Mouse (Mus musculus) induced T-regulatory cell, adult 2 months (primary cell): ENCODE results near the gene Pi4ka.
A peak's percentile ranks its signal among the peaks of the same experiment; 100 is the strongest.

Experiments used
- DNase-seq: peaks from one replicate; pipeline ENCODE4 v3.0.0-alpha.2; 2012; ENCODE audit warnings: low read depth

Pi4ka gene

GRCm38 (mm10) chr16:17336089-17336488 lies 70.0 kb downstream of the Pi4ka start:
- DNase-seq = no peak

GRCm38 (mm10) chr16:17334574-17334973 lies 71.5 kb downstream of the Pi4ka start:
- no peak for DNase-seq

DNA sequence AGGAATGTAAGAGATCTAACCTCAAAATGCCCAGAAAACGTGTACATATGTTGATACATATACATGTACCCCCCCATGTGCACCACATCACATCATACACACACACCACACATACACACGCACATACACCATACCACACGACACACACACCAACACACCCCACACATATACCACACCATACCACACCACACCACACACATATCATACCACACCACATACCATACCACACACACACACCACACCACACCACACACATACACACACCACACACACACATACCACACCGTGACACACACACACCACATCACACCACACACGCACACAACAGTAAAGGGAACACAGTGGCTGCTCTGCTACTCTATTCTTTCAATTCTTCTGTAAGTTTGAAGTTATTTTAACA lies 74.3 kb downstream of the Pi4ka start:
- no peak for DNase-seq

DNA sequence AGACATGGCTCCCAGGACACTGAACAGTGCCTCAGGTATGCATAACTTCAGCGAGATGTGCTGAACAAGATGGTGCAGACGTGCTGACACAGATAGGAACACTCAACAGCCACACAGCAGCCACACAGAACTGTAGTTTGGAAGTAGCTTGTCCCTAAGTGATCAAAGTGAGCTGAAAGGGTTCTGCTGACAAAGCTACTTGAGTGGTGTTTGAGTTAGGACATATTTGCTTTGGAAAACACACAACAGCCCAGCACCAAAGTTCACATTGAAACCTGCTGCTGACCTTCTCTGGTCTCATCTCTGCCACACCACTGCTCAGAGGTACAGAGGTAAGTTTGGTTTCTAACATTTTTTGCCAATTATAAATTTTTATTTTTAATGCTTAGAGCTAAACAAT lies 75.0 kb downstream of the Pi4ka start, which contains the start of gene Serpind1:
Gene Serpind1, plus strand, starts transcription at position 256 of the 400 bp plus-strand sequence.
- DNase-seq = no peak

DNA sequence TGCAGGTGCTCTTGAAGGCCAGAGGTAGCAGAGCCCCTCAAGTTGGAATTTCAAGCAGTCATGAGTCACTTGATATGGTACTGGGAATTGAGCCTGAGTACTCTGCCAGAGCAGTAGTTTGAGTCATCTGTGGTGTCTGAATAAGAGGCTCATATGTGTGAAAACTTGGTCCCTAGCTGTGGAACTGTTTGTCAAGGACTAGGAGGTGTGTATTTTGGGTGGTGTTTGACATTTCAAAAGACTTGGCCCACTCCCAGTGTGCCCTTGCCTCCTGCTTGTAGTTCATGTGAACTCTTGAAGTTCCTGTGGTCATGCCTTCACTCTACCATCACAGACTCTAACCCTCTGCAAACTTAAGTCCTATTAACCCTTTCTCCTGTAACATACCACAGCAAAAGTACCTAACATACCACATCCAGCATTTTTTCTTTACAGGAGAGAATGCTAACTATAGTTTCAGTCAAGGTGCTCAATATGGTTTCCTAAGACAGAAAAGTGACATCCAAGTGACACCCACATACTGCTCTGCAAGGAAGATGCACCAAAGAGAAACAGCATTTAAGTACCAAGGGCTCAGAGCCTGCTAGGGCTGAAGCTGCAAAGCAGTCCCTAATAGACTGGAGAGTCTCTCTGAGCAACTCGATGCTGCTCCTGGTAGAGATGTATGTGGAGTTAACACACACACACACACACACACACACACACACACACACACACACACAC lies 76.1 kb downstream of the Pi4ka start:
- DNase-seq = no peak

GRCm38 (mm10) chr16:17326064-17326463 lies 80.0 kb downstream of the Pi4ka start:
- no peak for DNase-seq

DNA sequence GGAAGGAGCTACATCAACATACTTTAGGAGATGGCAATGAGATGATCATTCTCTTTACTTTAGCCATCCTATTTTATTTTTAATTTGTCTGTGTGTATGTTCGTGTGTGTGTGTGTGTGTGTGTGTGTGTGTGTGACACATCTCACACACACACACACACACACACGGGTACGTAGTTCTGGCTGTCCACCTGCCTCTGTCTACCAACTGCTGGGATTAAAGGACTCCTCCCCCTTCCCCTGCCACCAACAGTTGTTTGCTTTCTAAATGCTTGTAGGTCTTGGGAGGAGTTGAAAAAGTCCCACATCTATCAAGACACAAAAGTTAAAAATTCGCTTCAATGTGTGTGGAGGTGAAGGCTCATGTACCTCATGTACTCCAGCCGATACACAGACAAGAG lies 81.4 kb downstream of the Pi4ka start:
- no peak for DNase-seq

DNA sequence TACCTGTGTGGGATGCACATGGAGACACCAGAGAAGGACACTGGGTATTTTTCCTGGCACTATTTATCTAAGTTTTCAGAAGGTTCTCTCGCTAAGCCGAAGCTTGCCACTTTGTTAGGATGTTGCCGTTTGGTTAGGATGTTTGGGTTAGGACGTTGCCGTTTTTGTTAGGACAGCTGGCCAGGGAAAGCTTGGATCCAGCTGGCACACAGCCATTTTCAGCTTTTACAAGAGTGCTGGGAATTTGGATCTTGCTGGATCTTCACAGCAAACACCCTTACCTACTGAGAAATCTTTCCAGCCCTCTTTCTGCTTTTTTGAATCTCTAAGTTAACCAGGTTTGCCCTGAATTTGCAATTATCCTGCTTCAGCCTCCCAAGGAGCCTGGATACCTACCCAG lies 84.6 kb downstream of the Pi4ka start:
- no peak for DNase-seq

DNA sequence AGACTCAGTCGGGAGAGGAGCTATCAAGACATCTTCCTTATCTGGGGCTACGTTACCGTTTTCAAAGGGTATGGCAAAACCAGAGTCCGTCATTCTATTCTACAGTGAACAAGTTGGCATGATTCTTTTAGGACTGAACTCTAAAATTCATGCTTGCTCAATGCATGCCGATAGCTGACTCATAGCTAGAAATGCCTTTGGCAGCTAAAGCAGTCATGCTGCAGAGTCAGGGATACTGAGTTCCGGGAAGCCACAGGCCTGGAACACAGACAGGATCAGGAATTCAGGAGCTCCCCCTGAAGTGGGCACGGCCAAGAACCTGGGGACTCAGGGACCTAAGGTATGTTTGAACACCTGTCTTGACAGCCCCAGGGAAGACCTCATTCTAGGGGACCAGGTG lies 89.6 kb downstream of the Pi4ka start:
- DNase-seq = no peak

GRCm38 (mm10) chr16:17312531-17312930 lies 93.6 kb downstream of the Pi4ka start:
- no peak for DNase-seq

- DNase-seq = no peak
Observed at GRCm38 (mm10) chr16:17309036-17309435, 97.1 kb downstream of the Pi4ka start.

- DNase-seq = no peak
Observed at GRCm38 (mm10) chr16:17307461-17307860, 98.7 kb downstream of the Pi4ka start.

GRCm38 (mm10) chr16:17303521-17304245 lies 102.4 kb downstream of the Pi4ka start:
- no peak for DNase-seq

DNA sequence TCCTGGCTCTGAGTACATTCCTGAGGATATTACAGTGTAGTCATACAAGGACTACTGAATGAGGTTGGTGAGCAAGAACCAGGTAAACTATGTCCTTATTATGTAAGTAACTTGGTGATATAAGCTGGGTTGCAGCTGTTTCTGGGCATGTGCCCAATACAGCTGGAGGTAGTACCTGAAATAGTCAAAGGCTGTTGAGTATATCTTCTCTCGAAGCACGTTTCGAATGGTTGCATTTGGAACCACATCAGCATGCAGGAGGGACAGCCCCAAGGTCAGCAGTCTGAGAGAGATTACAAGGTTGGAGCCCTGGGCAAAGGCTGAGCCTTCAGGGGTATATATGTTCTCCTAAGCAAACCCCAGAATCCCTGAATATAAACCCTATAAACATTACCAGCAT lies 105.3 kb downstream of the Pi4ka start:
- DNase-seq = no peak

GRCm38 (mm10) chr16:17292751-17293150 lies 113.4 kb downstream of the Pi4ka start:
- DNase-seq = peak; percentile 87

DNA sequence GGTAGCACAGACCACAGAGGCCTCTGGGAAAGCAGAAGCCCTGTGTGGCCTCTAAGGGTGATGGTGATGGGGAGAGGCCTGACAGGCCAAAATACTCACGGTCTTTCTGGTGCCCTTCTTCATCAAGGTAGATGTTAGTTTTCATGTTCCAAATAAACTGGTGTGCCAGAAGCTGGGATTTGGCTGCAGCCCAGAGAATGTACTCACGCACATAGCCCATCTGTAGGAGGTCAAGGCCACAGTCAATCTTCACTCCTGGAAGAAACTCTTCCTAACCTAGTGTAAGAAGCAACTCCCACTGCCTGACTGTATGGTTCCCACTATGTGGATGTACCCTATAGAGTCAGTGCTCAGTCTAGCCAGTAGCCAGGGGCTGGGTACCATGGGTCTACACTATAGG lies 115.1 kb downstream of the Pi4ka start:
- no peak for DNase-seq

GRCm38 (mm10) chr16:17287103-17287502 lies 119.0 kb downstream of the Pi4ka start:
- no peak for DNase-seq

DNA sequence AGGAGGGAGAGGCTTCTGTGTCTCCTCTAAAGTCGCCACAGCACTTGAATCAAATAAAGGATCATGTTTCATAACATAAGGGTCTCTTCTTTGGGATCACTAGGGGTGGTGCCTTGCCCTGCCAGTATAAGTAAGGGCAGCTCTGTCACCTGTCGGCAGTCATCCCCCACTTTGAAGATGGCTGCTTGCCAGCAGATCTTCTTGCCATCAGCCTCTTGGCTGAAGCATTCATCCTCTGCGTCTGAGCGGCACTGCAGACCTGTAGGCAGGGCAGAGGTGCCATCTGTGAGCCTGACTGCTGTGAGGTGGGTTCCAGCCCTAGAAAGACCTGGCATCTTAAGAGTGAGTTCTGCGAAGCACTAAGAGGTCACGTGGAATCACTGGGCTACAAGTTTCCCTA lies 123.0 kb downstream of the Pi4ka start:
- no peak for DNase-seq

DNA sequence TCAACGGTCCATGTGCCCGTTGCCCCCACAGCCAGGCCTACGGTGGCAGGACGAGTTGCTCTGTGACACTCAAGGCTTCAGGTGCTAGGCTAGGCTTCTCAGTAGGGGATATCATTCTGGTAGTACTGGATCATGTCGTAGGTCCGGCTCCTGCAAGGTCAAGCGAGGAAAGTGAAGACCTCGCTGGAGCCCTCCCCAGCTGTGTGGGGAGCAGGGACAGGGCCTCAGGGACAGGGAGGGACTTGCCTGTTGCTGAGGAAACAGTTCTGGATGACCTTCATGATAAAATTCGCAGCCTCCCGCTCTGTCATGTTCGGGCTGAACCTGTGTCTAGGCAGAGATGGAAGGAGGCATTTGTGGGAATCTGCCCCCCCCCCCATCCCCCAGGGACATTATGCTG lies 125.6 kb downstream of the Pi4ka start:
- no peak for DNase-seq

GRCm38 (mm10) chr16:17277342-17278211 lies 128.5 kb downstream of the Pi4ka start:
- peak; percentile 82 for DNase-seq

DNA sequence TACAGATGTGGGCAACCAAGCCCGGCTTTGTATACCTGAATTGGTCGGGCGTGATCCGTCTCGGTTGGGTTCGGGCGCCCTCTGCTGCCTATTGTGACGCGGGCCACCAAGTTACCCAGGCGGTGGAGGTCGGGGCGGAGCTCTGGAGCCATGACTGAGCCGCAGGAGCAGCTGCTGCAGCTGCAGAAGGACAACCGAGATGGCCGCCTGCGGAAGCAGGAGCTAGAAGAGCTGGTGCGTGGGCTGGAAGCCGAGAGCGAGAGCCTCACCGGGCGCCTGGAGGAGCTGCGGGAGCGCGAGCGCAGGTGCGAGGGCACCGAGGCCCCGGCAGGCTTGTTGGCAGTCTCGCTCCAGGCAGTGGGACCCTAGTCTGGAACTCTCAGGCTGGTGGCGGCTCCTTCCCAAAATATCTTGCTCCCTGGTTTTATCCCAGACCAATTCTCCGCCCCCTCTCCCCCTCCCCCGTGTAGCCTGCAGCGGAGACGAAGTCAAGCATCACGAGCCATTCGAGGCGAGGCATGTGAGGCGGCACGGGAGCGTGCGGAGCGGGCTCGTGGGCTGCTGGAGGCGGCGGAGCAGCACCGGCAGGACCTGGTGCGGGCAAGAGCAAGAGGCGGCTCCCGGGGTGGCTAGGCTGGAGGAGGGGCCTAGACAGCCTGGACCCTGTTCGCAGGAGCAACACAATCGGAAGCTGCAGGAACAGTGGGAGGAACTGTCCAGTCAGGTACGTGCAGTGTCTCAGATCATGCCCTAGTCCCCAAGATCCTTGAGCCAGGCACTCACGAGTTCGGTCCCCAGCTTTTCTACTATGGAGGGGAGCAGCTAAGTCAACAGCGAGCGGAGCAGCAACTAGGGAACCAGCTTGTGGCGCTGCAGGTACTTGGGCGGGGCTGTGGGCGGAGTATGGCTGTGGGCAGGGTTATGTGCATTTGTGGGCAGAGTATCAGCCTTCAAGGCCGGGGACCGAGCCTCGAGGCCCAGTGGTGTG lies 129.7 kb downstream of the Pi4ka start:
- DNase-seq = peak; percentile 95
